Mouse (Mus musculus): ENCODE measurements at regions not wholly inside any gene's neighbourhood (a gene's known extent, or its start where the extent isn't known, plus 50 kb on each side); places are given as distances from the start of the nearest gene placed in this dataset.

DNA sequence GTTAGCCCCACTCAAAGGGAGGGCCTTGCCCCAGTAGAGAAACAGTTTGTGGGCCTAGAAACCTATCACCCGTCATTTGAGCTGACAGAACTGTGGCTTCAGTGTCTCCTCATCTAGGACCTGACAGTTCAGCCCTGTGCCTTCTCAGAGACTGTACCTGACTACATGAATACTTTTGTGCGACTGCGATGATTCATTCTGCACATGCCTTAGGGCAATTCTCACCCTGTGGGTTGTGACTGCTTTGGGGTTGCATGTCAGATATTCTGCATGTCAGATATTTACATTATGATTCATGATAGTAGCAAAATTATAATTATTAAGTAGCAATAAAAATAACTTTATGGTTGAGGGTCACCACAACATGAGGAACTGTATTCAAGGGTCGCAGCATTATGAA is 93.7 kb downstream of the Srek1 start:
- TF ChIP-seq CTCF (IDR thresholded peaks at IDR 0.05; ENCODE audit: control insufficient read depth, insufficient read depth, insufficient read length) (no peak), MYOD1 (IDR thresholded peaks at IDR 0.05; ENCODE audit: control insufficient read depth, insufficient read length, low read depth) (peak; percentile 32), MAX (IDR thresholded peaks at IDR 0.05) (no peak), CEBPB (IDR thresholded peaks at IDR 0.05; ENCODE audit: low read depth) (no peak)
